Mouse (Mus musculus): Measurements from ENCODE around the gene Vwf.

- no peak for TF ChIP-seq POLR2A (IDR thresholded peaks at IDR 0.05; ENCODE audit: control insufficient read depth, low read depth, low read length)
- peak; percentile 59 for TF ChIP-seq CTCF (IDR thresholded peaks at IDR 0.05; ENCODE audit: control insufficient read depth, insufficient read depth, insufficient replicate concordance, low read depth, low read length)
Measured at GRCm38 (mm10) chr6:125603234-125603633, 56.7 kb downstream of the Vwf start.
